Mouse (Mus musculus): ENCODE measurements around the gene Cd160. TPM values are rescaled to one million over a fixed set of nuclear protein-coding genes. Genes with fewer than 3 reads are reported as not detected.

Gene Cd160
- polyA plus RNA-seq, 1 experiment from 2014 or later: 0.14 TPM

GRCm38 (mm10) chr3:96759695-96760094 lies 69.5 kb downstream of the Cd160 start:
- no peak overlapping the region for H3K4me3 ChIP-seq (ENCODE audit: inconsistent target)
- peaks cover 96% of the 10 kb centered on the region for H3K79me2 ChIP-seq (ENCODE audit: inconsistent target)
- H3K27ac ChIP-seq: peak overlapping the region; percentile 48
- H3K36me3 ChIP-seq (ENCODE audit: inconsistent target): peaks cover 17% of the 10 kb centered on the region; the same call in 1 of the 2 replicates
- 0% methylated on average over 3 of the region's 4 CpGs for WGBS (ENCODE audit: missing documents)

- WGBS (ENCODE audit: missing documents): 93% methylated on average over 6 of the region's 7 CpGs
- Histone ChIP-seq H3K27ac (no peak overlapping the region), H3K4me3 (ENCODE audit: inconsistent target) (no peak overlapping the region), H3K79me2 (ENCODE audit: inconsistent target) (peaks cover 95% of the 10 kb centered on the region), H3K36me3 (ENCODE audit: inconsistent target) (peaks cover 13% of the 10 kb centered on the region; the same call in 1 of the 2 replicates)
These were observed 71.5 kb downstream of the Cd160 start for GRCm38 (mm10) chr3:96757691-96758090.

GRCm38 (mm10) chr3:96755935-96756334 lies 73.2 kb downstream of the Cd160 start:
- no peak overlapping the region for H3K4me3 ChIP-seq (ENCODE audit: inconsistent target)
- 85% methylated on average over 1 of the region's 1 CpGs for WGBS (ENCODE audit: missing documents)
- no peak overlapping the region for H3K27ac ChIP-seq
- H3K79me2 ChIP-seq (ENCODE audit: inconsistent target): peaks cover 90% of the 10 kb centered on the region
- H3K36me3 ChIP-seq (ENCODE audit: inconsistent target): 0 out of 2 replicates have a peak, but pooled peaks cover 13% of the 10 kb centered on the region

Other genes with a start within 250 kb of the Cd160 start
- 31.8 to 127 TPM (median 41.1 TPM) in 3 replicates for gene Polr3gl, start 235.2 kb downstream of the Cd160 start, polyA plus RNA-seq (2018)
- gene Ankrd34a, start 232.7 kb downstream of the Cd160 start, polyA plus RNA-seq (2018): 0.07 to 0.15 TPM in 2 of 3 replicates, not detected in the other
- gene Lix1l, start 228.2 kb downstream of the Cd160 start, polyA plus RNA-seq (2018): 7.5 to 9.5 TPM (median 8.3 TPM) in 3 replicates
- gene Rbm8a, start 199.4 kb downstream of the Cd160 start, polyA plus RNA-seq (2018): 28.6 to 43.9 TPM (median 42.7 TPM) in 3 replicates
- 17.2 to 29.8 TPM (median 26.2 TPM) in 3 replicates for gene Pex11b, start 194.0 kb downstream of the Cd160 start, polyA plus RNA-seq (2018)
- not detected in 3 replicates for gene Gm42957, start 193.9 kb downstream of the Cd160 start, polyA plus RNA-seq (2018)
- gene Itga10, start 183.8 kb downstream of the Cd160 start, polyA plus RNA-seq (2018): 0.10 to 0.32 TPM (median 0.29 TPM) in 3 replicates
- gene Ankrd35, start 159.2 kb downstream of the Cd160 start, polyA plus RNA-seq (2018): 0.03 to 0.07 TPM in 2 of 3 replicates, not detected in the other
- gene Pias3, start 133.0 kb downstream of the Cd160 start, polyA plus RNA-seq (2018): 13.0 to 14.5 TPM (median 14.1 TPM) in 3 replicates
- 0.20 TPM in 1 of 3 replicates, not detected in the others for gene Nudt17, start 120.8 kb downstream of the Cd160 start, polyA plus RNA-seq (2018)
- gene Polr3c, start 101.7 kb downstream of the Cd160 start, polyA plus RNA-seq (2018): 25.2 to 36.6 TPM (median 28.8 TPM) in 3 replicates
- 72.8 to 94.2 TPM (median 85.6 TPM) in 3 replicates for gene Rnf115, start 101.7 kb downstream of the Cd160 start, polyA plus RNA-seq (2018)
- not detected in 3 replicates for gene Pdzk1, start 67 bp downstream of the Cd160 start, polyA plus RNA-seq (2018)
- not detected in 3 replicates for gene Gja5, start 75.3 kb upstream of the Cd160 start, polyA plus RNA-seq (2018)
- 14.4 to 17.1 TPM (median 15.9 TPM) in 3 replicates for gene Gpr89, start 76.0 kb upstream of the Cd160 start, polyA plus RNA-seq (2018)
- not detected in 3 replicates for gene Gja8, start 96.7 kb upstream of the Cd160 start, polyA plus RNA-seq (2018)